Mouse (Mus musculus) lung, adult 2 months (tissue): Measurements from ENCODE around the gene Pptc7.

Experiments used
- CTCF ChIP-seq: fragments of 200-500 bp; IDR thresholded peaks from 2 replicates; pipeline ENCODE4 v1.5.1; 2011; ENCODE audit warnings: mild to moderate bottlenecking, low read length, control low read depth; ENCODE audit not compliant: insufficient read depth
- POLR2A ChIP-seq: fragments of 200-500 bp; IDR thresholded peaks from 2 replicates; pipeline ENCODE4 v1.6.1; 2011; ENCODE audit warnings: low read depth, mild to moderate bottlenecking, control low read depth, low read length, borderline replicate concordance; ENCODE audit errors: extremely low read depth

DNA sequence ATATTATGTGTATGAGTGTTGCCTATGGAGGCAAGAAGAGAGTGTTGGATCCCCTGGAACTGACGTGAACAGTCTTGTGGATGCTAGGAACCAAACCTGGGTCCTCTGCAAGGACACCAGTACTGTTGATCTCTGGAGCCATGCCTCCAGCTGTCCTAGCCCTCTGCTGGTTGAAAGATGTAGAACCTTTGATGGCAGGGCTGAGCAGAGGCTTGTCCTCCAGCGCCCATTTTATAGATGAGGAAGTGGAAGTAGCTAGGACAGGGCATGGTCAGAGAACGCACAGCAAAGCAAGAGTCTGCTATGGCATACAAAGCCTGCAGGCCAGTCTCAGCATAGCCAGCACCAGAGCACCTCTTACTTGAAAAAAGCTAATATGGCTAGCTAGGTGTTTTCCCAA, 33.9 kb downstream of the Pptc7 start:
- TF ChIP-seq CTCF, result peak; percentile 49
- no peak for TF ChIP-seq POLR2A
